10 mouse cellular contexts compared by ENCODE assay signal in genomic region chr3:89388901-89389740, GRCm38 (mm10). TPM values are rescaled to one million over a fixed set of nuclear protein-coding genes. Genes with fewer than 3 reads are reported as not detected.
A peak's percentile ranks its signal among the peaks of the same experiment; 100 is the strongest.
DNase-seq lines count a peak whose midpoint lies in the region; ATAC-seq lines count a peak whose summit lies in the region.
"Had no signal": no experiment of that assay in that cellular context is flagged by ENCODE, and none has a peak within 500 bp of the region (broad histone marks: within the 10 kb centered on the region; RNA-seq: fewer than 3 reads in every experiment).

No protein-coding gene starts in this region.

- peak; percentile 63 for DNase-seq in cerebellum, adult 9-10 months
- no peak for DNase-seq in cerebellum, adult 8-10 months
- no peak for DNase-seq in lung, postnatal 25 days (ENCODE audit: low spot score)
- DNase-seq in lung, postnatal 4 days, result peak; percentile 29 to 46
- DNase-seq in adrenal gland, postnatal 36 days, result no peak
- DNase-seq in Muller cell, postnatal 12 days (ENCODE audit: inconsistent ontology term), result no peak

- no peak overlapping the region for H3K4me2 ChIP-seq in lung, embryonic 15.5 days
- H3K4me2 ChIP-seq in embryonic facial prominence, embryonic 15.5 days (replicated peaks), result no peak overlapping the region
- H3K4me2 ChIP-seq: limb, embryonic 12.5 days had no signal

- no peaks in the 10 kb centered on the region for H3K27me3 ChIP-seq in lung, embryonic 15.5 days
- H3K27me3 ChIP-seq in embryonic facial prominence, embryonic 15.5 days, result no peaks in the 10 kb centered on the region

- H3K4me1 ChIP-seq in lung, embryonic 15.5 days, result peaks cover 72% of the 10 kb centered on the region
- peaks cover 85% of the 10 kb centered on the region for H3K4me1 ChIP-seq in embryonic facial prominence, embryonic 15.5 days

- no peaks in the 10 kb centered on the region for H3K9me3 ChIP-seq in lung, embryonic 15.5 days
- H3K9me3 ChIP-seq in embryonic facial prominence, embryonic 15.5 days (replicated peaks), result no peaks in the 10 kb centered on the region
- H3K9me3 ChIP-seq: limb, embryonic 12.5 days had no signal

- no peak overlapping the region for H3K4me3 ChIP-seq in lung, embryonic 15.5 days
- H3K4me3 ChIP-seq in embryonic facial prominence, embryonic 15.5 days (replicated peaks), result no peak overlapping the region
- H3K4me3 ChIP-seq: limb, embryonic 12.5 days had no signal

- no peak overlapping the region for H3K9ac ChIP-seq in lung, embryonic 15.5 days
- H3K9ac ChIP-seq in embryonic facial prominence, embryonic 15.5 days, result no peak overlapping the region
- H3K9ac ChIP-seq: limb, embryonic 12.5 days had no signal

- H3K36me3 ChIP-seq in lung, embryonic 15.5 days, result no peaks in the 10 kb centered on the region
- no peaks in the 10 kb centered on the region for H3K36me3 ChIP-seq in embryonic facial prominence, embryonic 15.5 days
- H3K36me3 ChIP-seq: limb, embryonic 12.5 days had no signal

- 45% methylated on average over 6 of the region's 6 CpGs for WGBS in lung, embryonic 15.5 days
- 52% methylated on average over 6 of the region's 6 CpGs for WGBS in embryonic facial prominence, embryonic 15.5 days

- no peak for ATAC-seq in lung, embryonic 15.5 days (ENCODE audit: borderline replicate concordance, extremely low read depth, low FRiP score, low TSS enrichment)
- no peak for ATAC-seq in embryonic facial prominence, embryonic 15.5 days (ENCODE audit: insufficient number of reproducible peaks, low FRiP score, low TSS enrichment, low read depth)

- 0 out of 2 replicates have a peak overlapping the region, but pooled peaks have one; percentile 93 for H3K27ac ChIP-seq in lung, embryonic 15.5 days
- peak overlapping the region; percentile 58; the same call in 1 of the 2 replicates for H3K27ac ChIP-seq in embryonic facial prominence, embryonic 15.5 days (replicated peaks)
- H3K27ac ChIP-seq: limb, embryonic 12.5 days had no signal

RNA-seq across cellular contexts. Expression of gene Zbtb7b, which starts 5.5 kb away (rescaled TPM):
- 3.7 TPM in 2 replicates for polyA plus RNA-seq in lung, embryonic 15.5 days (2015; fragmentation: Nextera tagmentation; extraction: Ambion mirVana)
- polyA plus RNA-seq in embryonic facial prominence, embryonic 15.5 days (2015; fragmentation: Nextera tagmentation; extraction: Ambion mirVana), result 8.2 and 9.0 TPM in 2 replicates
- 10 to 100 TPM; 71.9 to 85.2 TPM for total RNA-seq in adrenal gland, postnatal 36 days (2021)

RNA-seq across cellular contexts. Expression of gene Lenep, which starts 13.5 kb away (rescaled TPM):
- not detected in 2 replicates for polyA plus RNA-seq in lung, embryonic 15.5 days (2015; fragmentation: Nextera tagmentation; extraction: Ambion mirVana)
- polyA plus RNA-seq in embryonic facial prominence, embryonic 15.5 days (2015; fragmentation: Nextera tagmentation; extraction: Ambion mirVana), result 0.25 and 0.91 TPM in 2 replicates
- total RNA-seq in adrenal gland, postnatal 36 days (2021), result 1 to 10 TPM in 1 of 2 experiments, under 1 TPM in 1; 0.40 to 1.3 TPM
- polyA plus RNA-seq: C2C12; limb, embryonic 12.5 days had no signal

RNA-seq across cellular contexts. Expression of gene Flad1, which starts 22.5 kb away (rescaled TPM):
- polyA plus RNA-seq in lung, embryonic 15.5 days (2015; fragmentation: Nextera tagmentation; extraction: Ambion mirVana), result 21.3 and 23.1 TPM in 2 replicates
- polyA plus RNA-seq in embryonic facial prominence, embryonic 15.5 days (2015; fragmentation: Nextera tagmentation; extraction: Ambion mirVana), result 28.5 and 34.6 TPM in 2 replicates
- 10 to 100 TPM; 23.3 to 30.0 TPM for total RNA-seq in adrenal gland, postnatal 36 days (2021)

RNA-seq across cellular contexts. Expression of gene Dcst1, which starts 24.1 kb away (rescaled TPM):
- 0.21 TPM in 1 of 2 replicates, not detected in the other for polyA plus RNA-seq in lung, embryonic 15.5 days (2015; fragmentation: Nextera tagmentation; extraction: Ambion mirVana)
- polyA plus RNA-seq in embryonic facial prominence, embryonic 15.5 days (2015; fragmentation: Nextera tagmentation; extraction: Ambion mirVana), result 0.46 and 0.64 TPM in 2 replicates
- under 1 TPM in 1 of 2 experiments, not detected in 1; 0.56 TPM for total RNA-seq in adrenal gland, postnatal 36 days (2021)

RNA-seq across cellular contexts. Expression of gene Dcst2, which starts 27.3 kb away (rescaled TPM):
- polyA plus RNA-seq in lung, embryonic 15.5 days (2015; fragmentation: Nextera tagmentation; extraction: Ambion mirVana), result 0.11 and 0.19 TPM in 2 replicates
- polyA plus RNA-seq in embryonic facial prominence, embryonic 15.5 days (2015; fragmentation: Nextera tagmentation; extraction: Ambion mirVana), result 0.13 and 0.21 TPM in 2 replicates
- under 1 TPM; 0.20 to 0.56 TPM for total RNA-seq in adrenal gland, postnatal 36 days (2021)

Comparison
In these comparisons a context has a peak if more than half of its experiments do, and no peak if none do; other contexts are left out.
1. DNase-seq: peak in cerebellum, adult 9-10 months (single experiment) and lung, postnatal 4 days (2 of 2); none in cerebellum, adult 8-10 months (single experiment), lung, postnatal 25 days (single experiment), adrenal gland, postnatal 36 days (0 of 2) and Muller cell, postnatal 12 days (single experiment).